Mouse (Mus musculus) layer of hippocampus, adult 2 months (tissue): ENCODE results near the gene Slf2. TPM values are rescaled to one million over a fixed set of nuclear protein-coding genes. Genes with fewer than 3 reads are reported as not detected.

Source experiments
- DNase-seq, 2 experiments: peaks; one replicate each; pipeline ENCODE4 v3.0.0; 2022; ENCODE audit warnings: low spot score in 2 of 2
- H3K27ac ChIP-seq: fragments of 200-600 bp; 2 replicates; pipeline ENCODE4 v1.8.1; 2022
- H3K4me3 ChIP-seq: fragments of 200-600 bp; 2 replicates; pipeline ENCODE4 v1.8.1; 2022; ENCODE audit warnings: mild to moderate bottlenecking
- CTCF ChIP-seq: fragments of 200-600 bp; conservative IDR thresholded peaks from 2 replicates; pipeline ENCODE4 v1.8.1; 2022; ENCODE audit warnings: antibody characterized with exemption, mild to moderate bottlenecking, moderate library complexity
- total RNA-seq, 2 experiments: library from RNA; stranded (reverse); gene quantifications; 2 replicates each; pipeline ENCODE4 v1.2.3; 2021

The Slf2 gene
- total RNA-seq, 2 experiments from 2014 or later: 35.6 to 43.9 TPM

GRCm38 (mm10) chr19:44921466-44922139 is 9.3 kb upstream of the Slf2 start:
- Histone ChIP-seq H3K27ac (no peak overlapping the region), H3K4me3 (no peak overlapping the region)
- TF ChIP-seq CTCF: no peak
- DNase-seq: no peak

GRCm38 (mm10) chr19:44922521-44922920 is 8.4 kb upstream of the Slf2 start:
- DNase-seq: no peak
- Histone ChIP-seq H3K27ac (no peak overlapping the region), H3K4me3 (no peak overlapping the region)
- no peak for TF ChIP-seq CTCF

- DNase-seq: no peak
- no peak overlapping the region for H3K4me3 ChIP-seq
- no peak overlapping the region for H3K27ac ChIP-seq
- no peak for TF ChIP-seq CTCF
Observed at GRCm38 (mm10) chr19:44924699-44925098, 6.3 kb upstream of the Slf2 start.

- no peak for DNase-seq
- Histone ChIP-seq H3K27ac (no peak overlapping the region), H3K4me3 (no peak overlapping the region)
- no peak for TF ChIP-seq CTCF
Observed at GRCm38 (mm10) chr19:44926781-44927180, 4.2 kb upstream of the Slf2 start.

- Histone ChIP-seq H3K27ac (no peak overlapping the region), H3K4me3 (no peak overlapping the region)
- TF ChIP-seq CTCF: no peak
- DNase-seq: no peak
Observed at GRCm38 (mm10) chr19:44927250-44927649, 3.7 kb upstream of the Slf2 start.

GRCm38 (mm10) chr19:44928185-44928584 is 2.8 kb upstream of the Slf2 start:
- Histone ChIP-seq H3K4me3 (no peak overlapping the region), H3K27ac (no peak overlapping the region)
- no peak for DNase-seq
- TF ChIP-seq CTCF: no peak

GRCm38 (mm10) chr19:44929251-44929650 is 1.7 kb upstream of the Slf2 start:
- DNase-seq: no peak
- Histone ChIP-seq H3K4me3 (no peak overlapping the region), H3K27ac (no peak overlapping the region)
- no peak for TF ChIP-seq CTCF

- no peak for TF ChIP-seq CTCF
- Histone ChIP-seq H3K27ac (no peak overlapping the region), H3K4me3 (no peak overlapping the region)
- DNase-seq: no peak
Observed at GRCm38 (mm10) chr19:44929663-44930062, 1.3 kb upstream of the Slf2 start.

GRCm38 (mm10) chr19:44930122-44930521 is 829 bp upstream of the Slf2 start:
- Histone ChIP-seq H3K4me3 (peak overlapping the region; percentile 93), H3K27ac (peak overlapping the region; percentile 95)
- DNase-seq: no peak
- no peak for TF ChIP-seq CTCF

GRCm38 (mm10) chr19:44931454-44931759 is 456 bp downstream of the Slf2 start:
- H3K4me3 ChIP-seq: peak overlapping the region; percentile 93
- DNase-seq: peak; percentile 77 to 85
- TF ChIP-seq CTCF: no peak
- peak overlapping the region; percentile 95 for H3K27ac ChIP-seq

- TF ChIP-seq CTCF: no peak
- peak overlapping the region; percentile 93 for H3K4me3 ChIP-seq
- no peak for DNase-seq
- H3K27ac ChIP-seq: peak overlapping the region; percentile 95
Observed at GRCm38 (mm10) chr19:44932051-44932450, 1.1 kb downstream of the Slf2 start.

GRCm38 (mm10) chr19:44933136-44933535 is 2.2 kb downstream of the Slf2 start:
- Histone ChIP-seq H3K4me3 (no peak overlapping the region; the same call in 1 of the 2 replicates), H3K27ac (no peak overlapping the region)
- peak in 1 of 2 experiments; percentile 23 for DNase-seq
- TF ChIP-seq CTCF: 0 out of 2 replicates have a peak, but pooled peaks have one; percentile 13

GRCm38 (mm10) chr19:44959633-44960032 is 28.7 kb downstream of the Slf2 start:
- TF ChIP-seq CTCF: no peak
- no peak overlapping the region for H3K27ac ChIP-seq
- H3K4me3 ChIP-seq: no peak overlapping the region
- DNase-seq: no peak

GRCm38 (mm10) chr19:44965978-44966377 is 35.0 kb downstream of the Slf2 start:
- no peak for DNase-seq
- peak; percentile 56 for TF ChIP-seq CTCF
- H3K27ac ChIP-seq: no peak overlapping the region
- no peak overlapping the region for H3K4me3 ChIP-seq
